Mouse (Mus musculus) monocyte, adult 5-6 weeks (primary cell): ENCODE data around the gene Sapcd2. TPM values are rescaled to one million over a fixed set of nuclear protein-coding genes. Genes with fewer than 3 reads are reported as not detected.
"Not testable (repeated sequence)": the region's sequence is repeated elsewhere in the genome, so short reads cannot be mapped to it uniquely, and the experiment has no call there.

Experiments
- ATAC-seq: fragments of 153-309, 156-312 bp; replicated peaks from 2 replicates; pipeline ENCODE4 v1.8.0; 2017; ENCODE audit warnings: mild to moderate bottlenecking; ENCODE audit not compliant: low TSS enrichment, insufficient number of reproducible peaks, severe bottlenecking, poor library complexity, low FRiP score
- total RNA-seq: library from RNA; stranded (forward); fragments of 200-1000, 200-491, 200-594 nt; gene quantifications from 3 replicates; pipeline ENCODE4 v1.2.3, GENCODE M21; 2017

The Sapcd2 gene
- total RNA-seq, 1 experiment from 2014 or later, result 4.3 TPM

- no peak for ATAC-seq
Observed at GRCm38 (mm10) chr2:25403994-25404393, 31.9 kb downstream of the Sapcd2 start.

- ATAC-seq, result no peak
Observed at GRCm38 (mm10) chr2:25408908-25409307, 36.8 kb downstream of the Sapcd2 start.

GRCm38 (mm10) chr2:25413436-25413835 lies 41.3 kb downstream of the Sapcd2 start:
- not testable (repeated sequence) for ATAC-seq

GRCm38 (mm10) chr2:25417426-25417825 lies 45.3 kb downstream of the Sapcd2 start:
- no peak for ATAC-seq

DNA sequence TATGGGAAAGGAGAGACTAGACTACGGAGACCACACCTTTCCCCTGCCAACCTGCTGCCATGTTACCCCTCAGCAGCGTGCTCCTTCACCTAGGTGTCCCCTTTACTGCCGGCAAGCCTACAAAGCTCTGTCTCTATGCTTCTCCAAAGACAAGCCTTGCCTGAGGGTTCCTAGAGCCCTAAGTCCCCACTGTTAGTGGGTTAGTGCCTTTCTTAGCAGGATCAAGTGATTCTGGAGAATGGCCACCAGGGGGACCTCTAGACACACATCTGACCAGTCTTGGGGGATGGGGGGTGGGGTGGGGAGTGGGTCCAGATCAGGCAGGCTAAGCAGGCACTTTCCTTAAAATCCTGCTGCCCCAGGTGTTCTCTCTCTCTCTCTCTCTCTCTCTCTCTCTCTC lies 49.8 kb downstream of the Sapcd2 start:
- no peak; the same call in 1 of the 2 replicates for ATAC-seq

- ATAC-seq, result peak; percentile 64
Observed at GRCm38 (mm10) chr2:25422587-25423410, 50.7 kb downstream of the Sapcd2 start, which contains the start of gene Fut7. Fut7 (plus strand) TSS chr2:25423267.

- no peak for ATAC-seq
Observed at GRCm38 (mm10) chr2:25423626-25424025, 51.5 kb downstream of the Sapcd2 start.

GRCm38 (mm10) chr2:25425481-25425880 lies 53.4 kb downstream of the Sapcd2 start:
- ATAC-seq, result no peak

- ATAC-seq, result peak; percentile 31
Observed at GRCm38 (mm10) chr2:25426721-25427191, 54.6 kb downstream of the Sapcd2 start.

DNA sequence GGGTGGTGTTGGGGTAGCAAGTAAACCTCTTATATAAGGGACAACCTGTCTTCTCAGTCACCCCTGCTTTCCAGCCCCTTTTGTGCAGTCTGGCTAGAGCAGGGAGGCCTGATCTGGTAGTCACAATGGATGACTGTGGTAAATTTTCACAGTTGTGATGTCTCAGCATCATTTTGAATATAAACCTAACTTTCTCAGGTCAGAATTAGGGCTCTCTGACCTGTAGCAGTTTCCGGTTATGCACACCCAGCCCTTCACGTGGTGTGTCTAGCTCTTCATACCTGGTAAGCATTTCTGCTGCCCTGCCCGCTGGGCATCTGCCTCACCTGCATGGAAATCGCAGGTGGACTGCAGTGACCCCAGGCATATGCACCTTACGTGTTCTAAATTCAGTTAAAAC lies 55.1 kb downstream of the Sapcd2 start:
- no peak for ATAC-seq

Other genes starting within 250 kb of the Sapcd2 start
- 22.3 to 51.8 TPM (median 24.4 TPM) in 3 replicates for gene Nrarp, start 191.6 kb upstream of the Sapcd2 start, total RNA-seq
- 28.8 to 64.7 TPM (median 31.0 TPM) in 3 replicates for gene Tor4a, start 175.4 kb upstream of the Sapcd2 start, total RNA-seq
- gene Nelfb, start 160.8 kb upstream of the Sapcd2 start, total RNA-seq, result 82.8 to 113 TPM (median 105 TPM) in 3 replicates
- not detected in 3 replicates for gene Stpg3, start 157.7 kb upstream of the Sapcd2 start, total RNA-seq
- not detected in 3 replicates for gene Fam166a, start 153.6 kb upstream of the Sapcd2 start, total RNA-seq
- gene Tubb4b, start 147.6 kb upstream of the Sapcd2 start, total RNA-seq, result 161 to 206 TPM (median 166 TPM) in 3 replicates
- not detected in 3 replicates for gene Slc34a3, start 138.0 kb upstream of the Sapcd2 start, total RNA-seq
- not detected in 3 replicates for gene Rnf224, start 135.5 kb upstream of the Sapcd2 start, total RNA-seq
- gene Rnf208, start 130.1 kb upstream of the Sapcd2 start, total RNA-seq, result not detected in 3 replicates
- not detected in 3 replicates for gene Cysrt1, start 129.9 kb upstream of the Sapcd2 start, total RNA-seq
- gene AL732309.1, start 125.5 kb upstream of the Sapcd2 start, total RNA-seq, result 4.5 to 4.9 TPM in 2 of 3 replicates, not detected in the other
- gene Tmem203, start 116.9 kb upstream of the Sapcd2 start, total RNA-seq, result 12.2 to 16.8 TPM (median 15.6 TPM) in 3 replicates
- gene Tprn, start 109.7 kb upstream of the Sapcd2 start, total RNA-seq, result 7.1 to 9.2 TPM (median 8.4 TPM) in 3 replicates
- gene Ssna1, start 99.9 kb upstream of the Sapcd2 start, total RNA-seq, result 31.8 to 50.4 TPM (median 32.4 TPM) in 3 replicates
- gene Anapc2, start 99.8 kb upstream of the Sapcd2 start, total RNA-seq, result 42.6 to 64.9 TPM (median 43.8 TPM) in 3 replicates
- gene Tmem210, start 84.2 kb upstream of the Sapcd2 start, total RNA-seq, result not detected in 3 replicates
- gene Lrrc26, start 82.4 kb upstream of the Sapcd2 start, total RNA-seq, result not detected in 3 replicates
- gene Grin1, start 53.1 kb upstream of the Sapcd2 start, total RNA-seq, result 0.49 TPM in 1 of 3 replicates, not detected in the others
- 31.6 to 66.4 TPM (median 33.3 TPM) in 3 replicates for gene Man1b1, start 40.0 kb upstream of the Sapcd2 start, total RNA-seq
- 24.8 to 101 TPM (median 57.4 TPM) in 3 replicates for gene Dpp7, start 16.0 kb upstream of the Sapcd2 start, total RNA-seq
- gene Uap1l1, start 6.6 kb upstream of the Sapcd2 start, total RNA-seq, result 6.6 to 19.5 TPM (median 12.9 TPM) in 3 replicates
- not detected in 3 replicates for gene Entpd2, start 23.6 kb downstream of the Sapcd2 start, total RNA-seq
- not detected in 3 replicates for gene Npdc1, start 27.0 kb downstream of the Sapcd2 start, total RNA-seq
- 8.9 to 13.9 TPM (median 11.0 TPM) in 3 replicates for gene Fut7, start 50.9 kb downstream of the Sapcd2 start, total RNA-seq
- gene Abca2, start 56.4 kb downstream of the Sapcd2 start, total RNA-seq, result 16.8 to 46.8 TPM (median 17.5 TPM) in 3 replicates
- gene Clic3, start 84.5 kb downstream of the Sapcd2 start, total RNA-seq, result not detected in 3 replicates
- 21.4 to 39.6 TPM (median 32.9 TPM) in 3 replicates for gene Paxx, start 88.8 kb downstream of the Sapcd2 start, total RNA-seq
- not detected in 3 replicates for gene Ptgds, start 97.7 kb downstream of the Sapcd2 start, total RNA-seq
- not detected in 3 replicates for gene Lcn12, start 121.6 kb downstream of the Sapcd2 start, total RNA-seq
- gene Fbxw5, start 128.4 kb downstream of the Sapcd2 start, total RNA-seq, result 33.3 to 58.1 TPM (median 38.6 TPM) in 3 replicates
- gene C8g, start 129.4 kb downstream of the Sapcd2 start, total RNA-seq, result not detected in 3 replicates
- 16.6 to 29.4 TPM (median 18.0 TPM) in 3 replicates for gene Traf2, start 174.6 kb downstream of the Sapcd2 start, total RNA-seq
- gene Edf1, start 185.5 kb downstream of the Sapcd2 start, total RNA-seq, result 80.0 to 121 TPM (median 114 TPM) in 3 replicates
- 2.8 to 6.2 TPM in 2 of 3 replicates, not detected in the other for gene Mamdc4, start 202.5 kb downstream of the Sapcd2 start, total RNA-seq
- gene Phpt1, start 202.9 kb downstream of the Sapcd2 start, total RNA-seq, result 0.67 to 1.9 TPM (median 1.1 TPM) in 3 replicates
- gene Ajm1, start 209.4 kb downstream of the Sapcd2 start, total RNA-seq, result 0.10 TPM in 1 of 3 replicates, not detected in the others
- 42.7 to 71.6 TPM (median 51.7 TPM) in 3 replicates for gene Rabl6, start 236.2 kb downstream of the Sapcd2 start, total RNA-seq
- not detected in 3 replicates for gene Ccdc183, start 245.4 kb downstream of the Sapcd2 start, total RNA-seq
- 12.4 to 19.4 TPM (median 14.3 TPM) in 3 replicates for gene Tmem141, start 249.7 kb downstream of the Sapcd2 start, total RNA-seq